Mouse (Mus musculus): ENCODE measurements around the gene Idh3g. TPM values are rescaled to one million over a fixed set of nuclear protein-coding genes. Genes with fewer than 3 reads are reported as not detected.

Gene Idh3g
- total and polyA plus RNA-seq, 2 experiments from 2014 or later = 218 to 236 TPM

GRCm38 (mm10) chrX:73767267-73767666, 19.4 kb downstream of the Idh3g start:
- H3K9ac ChIP-seq (replicated peaks; ENCODE audit: low read length, poor library complexity, severe bottlenecking) = no peak overlapping the region
- no peak overlapping the region for H3K27ac ChIP-seq (ENCODE audit: low read depth, low read length)
- H3K4me1 ChIP-seq (ENCODE audit: insufficient read depth, low read length) = no peaks in the 10 kb centered on the region
- ATAC-seq (ENCODE audit: low FRiP score) = no peak
- H3K4me2 ChIP-seq (ENCODE audit: low read depth, low read length, poor library complexity, severe bottlenecking) = no peak overlapping the region
- no peaks in the 10 kb centered on the region for H3K27me3 ChIP-seq (ENCODE audit: insufficient read depth, low read length)
- H3K4me3 ChIP-seq (ENCODE audit: low read depth, low read length) = no peak overlapping the region
- H3K9me3 ChIP-seq (ENCODE audit: low read length) = no peaks in the 10 kb centered on the region
- no peak for DNase-seq (ENCODE audit: low spot score)
- WGBS = 69% methylated on average over 9 of the region's 9 CpGs
- TF ChIP-seq CTCF (IDR thresholded peaks at IDR 0.05) = peak; percentile 51
- no peaks in the 10 kb centered on the region for H3K36me3 ChIP-seq (ENCODE audit: insufficient read depth, low read length)

GRCm38 (mm10) chrX:73765311-73765710, 21.4 kb downstream of the Idh3g start:
- H3K9ac ChIP-seq (replicated peaks; ENCODE audit: low read length, poor library complexity, severe bottlenecking) = no peak overlapping the region
- no peak overlapping the region for H3K27ac ChIP-seq (ENCODE audit: low read depth, low read length)
- WGBS = 79% methylated on average over 1 of the region's 1 CpGs
- H3K4me2 ChIP-seq (ENCODE audit: low read depth, low read length, poor library complexity, severe bottlenecking) = no peak overlapping the region
- TF ChIP-seq CTCF (IDR thresholded peaks at IDR 0.05) = no peak
- no peaks in the 10 kb centered on the region for H3K4me1 ChIP-seq (ENCODE audit: insufficient read depth, low read length)
- no peaks in the 10 kb centered on the region for H3K36me3 ChIP-seq (ENCODE audit: insufficient read depth, low read length)
- no peak for ATAC-seq (ENCODE audit: low FRiP score)
- DNase-seq (ENCODE audit: low spot score) = peak; percentile 25
- no peaks in the 10 kb centered on the region for H3K27me3 ChIP-seq (ENCODE audit: insufficient read depth, low read length)
- no peak overlapping the region for H3K4me3 ChIP-seq (ENCODE audit: low read depth, low read length)
- no peaks in the 10 kb centered on the region for H3K9me3 ChIP-seq (ENCODE audit: low read length)

- H3K27me3 ChIP-seq (ENCODE audit: insufficient read depth, low read length) = no peaks in the 10 kb centered on the region
- no peaks in the 10 kb centered on the region for H3K9me3 ChIP-seq (ENCODE audit: low read length)
- ATAC-seq (ENCODE audit: low FRiP score) = no peak
- no peaks in the 10 kb centered on the region for H3K36me3 ChIP-seq (ENCODE audit: insufficient read depth, low read length)
- TF ChIP-seq CTCF (IDR thresholded peaks at IDR 0.05) = no peak
- no peaks in the 10 kb centered on the region for H3K4me1 ChIP-seq (ENCODE audit: insufficient read depth, low read length)
- no peak overlapping the region for H3K4me3 ChIP-seq (ENCODE audit: low read depth, low read length)
- no peak overlapping the region for H3K27ac ChIP-seq (ENCODE audit: low read depth, low read length)
- peak; percentile 36 for DNase-seq (ENCODE audit: low spot score)
- no peak overlapping the region for H3K9ac ChIP-seq (replicated peaks; ENCODE audit: low read length, poor library complexity, severe bottlenecking)
- no peak overlapping the region for H3K4me2 ChIP-seq (ENCODE audit: low read depth, low read length, poor library complexity, severe bottlenecking)
- 72% methylated on average over 13 of the region's 13 CpGs for WGBS
These were observed 27.9 kb downstream of the Idh3g start for GRCm38 (mm10) chrX:73758611-73759290.

- no peaks in the 10 kb centered on the region for H3K9me3 ChIP-seq (ENCODE audit: low read length)
- H3K4me2 ChIP-seq (ENCODE audit: low read depth, low read length, poor library complexity, severe bottlenecking) = no peak within 1 kb of the TSS
- H3K4me1 ChIP-seq (ENCODE audit: insufficient read depth, low read length) = no peaks in the 10 kb centered on the region
- ATAC-seq (ENCODE audit: low FRiP score) (peak; percentile 66), DNase-seq (ENCODE audit: low spot score) (peak; percentile 27)
- H3K9ac ChIP-seq (replicated peaks; ENCODE audit: low read length, poor library complexity, severe bottlenecking) = no peak within 1 kb of the TSS
- TF ChIP-seq CTCF (IDR thresholded peaks at IDR 0.05) = no peak
- WGBS = 53% methylated on average over 5 of the region's 5 CpGs
- H3K36me3 ChIP-seq (ENCODE audit: insufficient read depth, low read length) = no peaks in the 10 kb centered on the region
- H3K27me3 ChIP-seq (ENCODE audit: insufficient read depth, low read length) = no peaks in the 10 kb centered on the region
- H3K4me3 ChIP-seq (ENCODE audit: low read depth, low read length) = no peak within 1 kb of the TSS
- no peak within 1 kb of the TSS for H3K27ac ChIP-seq (ENCODE audit: low read depth, low read length)
These were observed 30.2 kb downstream of the Idh3g start, which contains the start of gene Plxnb3 for GRCm38 (mm10) chrX:73756334-73757140. Gene Plxnb3, plus strand, starts transcription at chrX:73757090.

GRCm38 (mm10) chrX:73748977-73749376, 37.7 kb downstream of the Idh3g start:
- Histone ChIP-seq H3K9ac (replicated peaks; ENCODE audit: low read length, poor library complexity, severe bottlenecking) (no peak overlapping the region), H3K27me3 (ENCODE audit: insufficient read depth, low read length) (no peaks in the 10 kb centered on the region), H3K27ac (ENCODE audit: low read depth, low read length) (no peak overlapping the region), H3K9me3 (ENCODE audit: low read length) (no peaks in the 10 kb centered on the region), H3K4me2 (ENCODE audit: low read depth, low read length, poor library complexity, severe bottlenecking) (no peak overlapping the region), H3K4me1 (ENCODE audit: insufficient read depth, low read length) (no peaks in the 10 kb centered on the region), H3K36me3 (ENCODE audit: insufficient read depth, low read length) (no peaks in the 10 kb centered on the region), H3K4me3 (ENCODE audit: low read depth, low read length) (no peak overlapping the region)
- WGBS = 56% methylated on average over 1 of the region's 1 CpGs
- DNase-seq (ENCODE audit: low spot score) = no peak
- no peak for TF ChIP-seq CTCF (IDR thresholded peaks at IDR 0.05)
- ATAC-seq (ENCODE audit: low FRiP score) = no peak
